Mouse (Mus musculus): ENCODE measurements around the gene Akap1.

GRCm38 (mm10) chr11:88902762-88903161, 38.4 kb upstream of the Akap1 start:
- no peak for TF ChIP-seq USF1 (IDR thresholded peaks at IDR 0.05; ENCODE audit: low read depth)
- no peak for TF ChIP-seq MAX (IDR thresholded peaks at IDR 0.05)
- TF ChIP-seq CTCF (IDR thresholded peaks at IDR 0.05; ENCODE audit: control insufficient read depth, insufficient read depth, insufficient read length): no peak
- no peak for TF ChIP-seq MYOD1 (IDR thresholded peaks at IDR 0.05; ENCODE audit: control insufficient read depth, insufficient read length, low read depth)
- TF ChIP-seq CEBPB (IDR thresholded peaks at IDR 0.05; ENCODE audit: low read depth): no peak
- no peak for TF ChIP-seq FOSL1 (IDR thresholded peaks at IDR 0.05; ENCODE audit: insufficient read depth, low read length, poor library complexity, severe bottlenecking)
- TF ChIP-seq MYOG (IDR thresholded peaks at IDR 0.05; ENCODE audit: control insufficient read depth, extremely low read depth, insufficient read length): no peak
